Mouse (Mus musculus) limb, embryonic 13.5 days (tissue): Measurements from ENCODE around the gene Cd68. TPM values are rescaled to one million over a fixed set of nuclear protein-coding genes. Genes with fewer than 3 reads are reported as not detected.

Experiments
- ATAC-seq: fragments of 200-750 bp; cut with Nextera tagmentation; 2 replicates; pipeline ENCODE4 v1.8.0; 2017; ENCODE audit warnings: low read depth, moderate number of reproducible peaks, moderate TSS enrichment; ENCODE audit not compliant: low FRiP score
- H3K27ac ChIP-seq: fragments of 300-500 bp; sonication (generic); 2 replicates; pipeline ENCODE4 v1.5.1; 2015; ENCODE audit warnings: inconsistent platforms, mild to moderate bottlenecking, moderate library complexity
- H3K27me3 ChIP-seq: fragments of 300-500 bp; sonication (generic); 2 replicates; pipeline ENCODE4 v1.6.1; 2015; ENCODE audit warnings: mild to moderate bottlenecking, inconsistent platforms
- H3K36me3 ChIP-seq: fragments of 300-500 bp; sonication (generic); 2 replicates; pipeline ENCODE4 v1.6.1; 2015; ENCODE audit warnings: inconsistent platforms, mild to moderate bottlenecking, moderate library complexity
- H3K4me1 ChIP-seq: fragments of 300-500 bp; sonication (generic); 2 replicates; pipeline ENCODE4 v1.6.1; 2015; ENCODE audit warnings: inconsistent platforms
- H3K4me2 ChIP-seq: fragments of 300-500 bp; sonication (generic); replicated peaks from 2 replicates; pipeline ENCODE4 v1.6.1; 2015; ENCODE audit warnings: inconsistent platforms, mild to moderate bottlenecking, moderate library complexity
- H3K4me3 ChIP-seq: fragments of 300-500 bp; sonication (generic); 2 replicates; pipeline ENCODE4 v1.5.1; 2015; ENCODE audit warnings: moderate library complexity, mild to moderate bottlenecking, inconsistent platforms
- H3K9ac ChIP-seq: fragments of 300-500 bp; sonication (generic); 2 replicates; pipeline ENCODE4 v1.6.1; 2015; ENCODE audit warnings: mild to moderate bottlenecking, inconsistent platforms
- H3K9me3 ChIP-seq: fragments of 300-500 bp; sonication (generic); 2 replicates; pipeline ENCODE4 v1.6.1; 2016; ENCODE audit warnings: inconsistent platforms
- WGBS: fragments of 180-500 bp; shearing (Covaris S2); methylation state at CpG from one replicate; pipeline ENCODE4 v1.1.7; 2015; 5-methylcytosine and 5-hydroxymethylcytosine counted together
- polyA plus RNA-seq: library from polyadenylated mRNA; unstranded; fragments of >200 nt; fragmentation: Nextera tagmentation; extraction: Ambion mirVana; gene quantifications from 2 replicates; pipeline ENCODE4 v1.2.1, GENCODE M21; 2015

Cd68 gene
- polyA plus RNA-seq, 1 experiment from 2014 or later, result 14.8 TPM

GRCm38 (mm10) chr11:69680136-69680855 is 14.3 kb upstream of the Cd68 start:
- H3K4me2 ChIP-seq, result peak overlapping the region; percentile 95
- H3K4me1 ChIP-seq, result peaks cover 41% of the 10 kb centered on the region
- H3K27ac ChIP-seq, result no peak overlapping the region
- H3K9me3 ChIP-seq, result no peaks in the 10 kb centered on the region
- no peak for ATAC-seq
- H3K9ac ChIP-seq, result peak overlapping the region; percentile 91
- no peaks in the 10 kb centered on the region for H3K27me3 ChIP-seq
- H3K36me3 ChIP-seq, result peaks cover 50% of the 10 kb centered on the region
- H3K4me3 ChIP-seq, result peak overlapping the region; percentile 84
- WGBS, result 92% methylated on average over 30 of the region's 30 CpGs

- H3K4me1 ChIP-seq, result peaks cover 35% of the 10 kb centered on the region
- ATAC-seq, result no peak
- no peaks in the 10 kb centered on the region for H3K9me3 ChIP-seq
- peaks cover 61% of the 10 kb centered on the region for H3K36me3 ChIP-seq
- no peaks in the 10 kb centered on the region for H3K27me3 ChIP-seq
- 100% methylated on average over 2 of the region's 2 CpGs for WGBS
- H3K4me3 ChIP-seq, result no peak overlapping the region
- H3K4me2 ChIP-seq, result no peak overlapping the region; the same call in 1 of the 2 replicates
- H3K27ac ChIP-seq, result no peak overlapping the region
- no peak overlapping the region for H3K9ac ChIP-seq
Measured at GRCm38 (mm10) chr11:69679144-69679543, 13.2 kb upstream of the Cd68 start.

- peak; percentile 98 for ATAC-seq
- H3K27ac ChIP-seq, result peak within 1 kb of the TSS; percentile 97
- H3K4me3 ChIP-seq, result peak within 1 kb of the TSS; percentile 100
- H3K27me3 ChIP-seq, result no peaks in the 10 kb centered on the region
- peak within 1 kb of the TSS; percentile 99 for H3K4me2 ChIP-seq
- H3K36me3 ChIP-seq, result peaks cover 75% of the 10 kb centered on the region
- H3K9me3 ChIP-seq, result no peaks in the 10 kb centered on the region
- peaks cover 28% of the 10 kb centered on the region for H3K4me1 ChIP-seq
- under 1% methylated on average over 36 of the region's 36 CpGs for WGBS
- peak within 1 kb of the TSS; percentile 100 for H3K9ac ChIP-seq
Measured at GRCm38 (mm10) chr11:69672211-69672706, 6.3 kb upstream of the Cd68 start, which contains the start of gene Eif4a1. Gene Eif4a1 (minus strand): TSS chr11:69672423.

DNA sequence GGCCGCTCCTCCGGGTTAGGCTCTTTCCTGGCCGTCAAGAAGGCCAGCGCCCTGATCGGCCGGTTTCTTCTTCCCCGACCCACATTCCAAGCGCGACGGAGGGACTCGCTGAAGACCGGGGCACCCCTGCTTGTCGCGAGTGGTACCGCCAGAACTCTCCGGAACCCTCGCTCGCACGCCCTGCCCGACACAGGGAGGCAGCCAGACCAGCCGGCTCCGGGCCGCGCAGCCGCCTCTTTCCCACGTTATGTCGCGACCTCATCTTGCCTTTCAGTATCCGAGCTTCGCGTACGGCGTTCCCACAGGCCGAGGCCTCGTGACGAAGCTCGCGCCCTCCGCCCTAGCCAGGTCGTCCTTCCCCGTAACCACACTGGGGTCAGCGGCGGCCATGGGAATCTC is 5.8 kb upstream of the Cd68 start:
- ATAC-seq, result 0 out of 2 replicates have a peak, but pooled peaks have one; percentile 10
- peaks cover 75% of the 10 kb centered on the region for H3K36me3 ChIP-seq
- under 1% methylated on average over 43 of the region's 43 CpGs for WGBS

DNA sequence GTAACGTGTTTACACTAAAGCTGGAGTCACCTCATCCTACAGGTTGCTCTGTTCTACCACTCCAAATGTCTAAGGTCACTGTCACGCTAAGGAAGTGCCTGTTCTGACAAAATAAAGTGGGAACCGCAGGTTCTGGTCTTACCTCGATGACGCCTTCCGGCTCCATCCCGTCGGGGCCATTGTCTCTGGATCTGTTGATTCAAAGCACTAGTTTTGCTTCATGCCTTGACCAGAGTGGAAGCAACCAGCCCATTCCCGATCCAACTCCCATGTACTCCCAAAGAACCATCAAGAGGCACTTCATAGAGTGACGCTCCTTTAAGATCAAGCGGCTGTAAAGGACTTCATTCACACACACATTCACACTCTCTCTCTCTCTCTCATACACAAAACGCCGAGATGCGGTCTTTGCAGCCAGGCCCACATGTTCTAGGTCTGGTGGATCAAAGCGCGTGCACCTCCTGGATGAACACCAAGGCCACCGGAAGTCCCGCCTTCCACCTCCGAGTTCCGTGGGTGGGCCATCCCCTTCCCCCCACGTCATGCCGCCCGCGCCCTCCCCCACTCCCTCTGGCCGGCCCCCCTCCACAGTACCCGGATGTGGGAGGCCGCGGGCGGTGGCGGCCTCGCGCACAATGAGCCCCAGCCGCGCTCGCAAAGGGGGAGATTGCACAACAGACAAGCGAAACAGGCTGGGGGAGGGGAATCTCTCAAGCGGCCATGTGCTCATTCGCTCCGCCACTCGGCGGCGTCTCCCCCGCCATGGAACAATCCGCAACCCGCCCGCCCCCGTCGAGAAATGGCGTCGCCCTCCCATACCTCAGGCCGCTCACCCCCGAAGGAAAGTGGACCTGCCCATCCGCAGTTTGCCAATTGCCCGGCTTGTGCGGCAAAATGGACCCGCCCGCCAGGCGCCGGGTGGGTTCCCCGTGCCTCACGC is 5.1 kb upstream of the Cd68 start:
- peak overlapping the region; percentile 100 for H3K4me3 ChIP-seq
- H3K27me3 ChIP-seq, result no peaks in the 10 kb centered on the region
- under 1% methylated on average over 47 of the region's 61 CpGs for WGBS
- peaks cover 75% of the 10 kb centered on the region for H3K36me3 ChIP-seq
- H3K4me1 ChIP-seq, result peaks cover 28% of the 10 kb centered on the region
- peak overlapping the region; percentile 99 for H3K4me2 ChIP-seq
- peak overlapping the region; percentile 97 for H3K27ac ChIP-seq
- peak; percentile 66 for ATAC-seq
- H3K9me3 ChIP-seq, result no peaks in the 10 kb centered on the region
- H3K9ac ChIP-seq, result peak overlapping the region; percentile 100

More for the DNA sequence above, 5.8 kb upstream of the Cd68 start:
- Histone ChIP-seq H3K4me3 (peak overlapping the region; percentile 100), H3K4me2 (peak overlapping the region; percentile 99), H3K27ac (peak overlapping the region; percentile 97), H3K9ac (peak overlapping the region; percentile 100), H3K27me3 (no peaks in the 10 kb centered on the region), H3K4me1 (peaks cover 28% of the 10 kb centered on the region), H3K9me3 (no peaks in the 10 kb centered on the region)

DNA sequence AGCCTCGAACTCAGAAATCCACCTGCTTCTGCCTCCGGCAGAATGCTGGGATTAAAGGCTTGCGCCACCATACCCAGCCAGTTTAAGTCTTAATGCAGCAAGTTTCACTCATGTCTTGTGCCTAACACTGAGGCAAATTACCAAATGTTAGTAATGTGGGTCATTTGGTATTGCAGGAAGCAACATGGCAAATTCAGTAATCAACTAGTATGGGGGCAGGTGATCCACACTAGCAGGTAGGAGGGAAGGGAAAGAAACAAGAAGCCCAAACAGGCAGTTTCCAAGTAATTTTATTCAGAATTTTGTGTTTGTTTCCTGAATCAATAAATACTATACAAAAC is 682 bp upstream of the Cd68 start:
- Histone ChIP-seq H3K27ac (no peak overlapping the region), H3K27me3 (no peaks in the 10 kb centered on the region), H3K9ac (no peak overlapping the region), H3K4me2 (no peak overlapping the region), H3K4me3 (no peak overlapping the region), H3K36me3 (peaks cover 71% of the 10 kb centered on the region), H3K4me1 (peaks cover 27% of the 10 kb centered on the region), H3K9me3 (no peaks in the 10 kb centered on the region)
- ATAC-seq, result no peak
- 84% methylated on average over 3 of the region's 3 CpGs for WGBS

GRCm38 (mm10) chr11:69665457-69665960 is 444 bp downstream of the Cd68 start:
- Histone ChIP-seq H3K4me2 (0 out of 2 replicates have a peak overlapping the region, but pooled peaks have one; percentile 25), H3K36me3 (peaks cover 67% of the 10 kb centered on the region), H3K4me1 (peaks cover 29% of the 10 kb centered on the region), H3K27ac (no peak overlapping the region), H3K9ac (no peak overlapping the region), H3K4me3 (no peak overlapping the region), H3K27me3 (no peaks in the 10 kb centered on the region), H3K9me3 (no peaks in the 10 kb centered on the region)
- no peak for ATAC-seq
- 70% methylated on average over 9 of the region's 9 CpGs for WGBS

DNA sequence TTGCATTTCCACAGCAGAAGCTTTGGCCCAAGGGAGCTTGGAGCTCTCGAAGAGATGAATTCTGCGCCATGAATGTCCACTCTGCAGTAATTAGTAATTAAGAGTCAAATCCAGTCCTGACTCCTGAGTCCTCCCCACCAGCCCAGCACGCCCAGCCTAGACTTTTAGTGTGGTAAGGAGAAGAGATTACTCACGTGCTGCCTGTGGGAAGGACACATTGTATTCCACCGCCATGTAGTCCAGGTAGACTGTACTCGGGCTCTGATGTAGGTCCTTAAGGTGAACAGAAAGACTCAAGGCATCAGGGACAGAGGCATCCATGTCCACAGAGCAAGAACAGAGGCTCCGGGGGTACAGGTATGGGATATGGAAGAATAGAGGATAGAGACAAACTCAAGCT is 1.1 kb downstream of the Cd68 start:
- peaks cover 66% of the 10 kb centered on the region for H3K36me3 ChIP-seq

DNA sequence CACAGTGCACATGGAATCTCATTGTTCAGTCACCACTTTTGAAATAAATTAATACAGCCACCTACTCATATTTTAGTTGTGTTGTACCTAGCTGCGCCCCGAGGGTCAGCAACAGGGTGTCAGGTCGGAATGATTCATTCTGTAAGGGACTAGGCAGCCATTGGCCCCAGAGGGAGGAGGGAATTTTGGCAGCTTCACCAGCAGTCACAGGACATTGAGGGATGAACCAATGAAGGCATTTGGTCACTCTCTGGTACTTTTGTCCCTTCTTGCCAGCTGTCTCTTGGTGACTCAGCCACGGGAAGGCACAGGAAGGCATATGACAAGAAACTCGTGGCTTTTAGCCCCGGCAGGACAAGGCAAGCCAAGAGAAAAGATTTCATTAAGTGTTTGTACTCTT is 2.2 kb downstream of the Cd68 start:
- Histone ChIP-seq H3K27ac (peak overlapping the region; percentile 95; the same call in 1 of the 2 replicates), H3K27me3 (no peaks in the 10 kb centered on the region), H3K9me3 (no peaks in the 10 kb centered on the region), H3K36me3 (peaks cover 63% of the 10 kb centered on the region), H3K4me2 (peak overlapping the region; percentile 65; the same call in 1 of the 2 replicates), H3K9ac (no peak overlapping the region), H3K4me3 (no peak overlapping the region), H3K4me1 (peaks cover 14% of the 10 kb centered on the region)
- 88% methylated on average over 6 of the region's 6 CpGs for WGBS
- ATAC-seq, result no peak

More for the DNA sequence above, 1.1 kb downstream of the Cd68 start:
- H3K4me2 ChIP-seq, result no peak overlapping the region
- 94% methylated on average over 7 of the region's 7 CpGs for WGBS
- H3K4me1 ChIP-seq, result peaks cover 22% of the 10 kb centered on the region
- no peak overlapping the region for H3K4me3 ChIP-seq
- no peak overlapping the region for H3K9ac ChIP-seq
- no peaks in the 10 kb centered on the region for H3K27me3 ChIP-seq
- ATAC-seq, result no peak
- H3K9me3 ChIP-seq, result no peaks in the 10 kb centered on the region
- H3K27ac ChIP-seq, result no peak overlapping the region

DNA sequence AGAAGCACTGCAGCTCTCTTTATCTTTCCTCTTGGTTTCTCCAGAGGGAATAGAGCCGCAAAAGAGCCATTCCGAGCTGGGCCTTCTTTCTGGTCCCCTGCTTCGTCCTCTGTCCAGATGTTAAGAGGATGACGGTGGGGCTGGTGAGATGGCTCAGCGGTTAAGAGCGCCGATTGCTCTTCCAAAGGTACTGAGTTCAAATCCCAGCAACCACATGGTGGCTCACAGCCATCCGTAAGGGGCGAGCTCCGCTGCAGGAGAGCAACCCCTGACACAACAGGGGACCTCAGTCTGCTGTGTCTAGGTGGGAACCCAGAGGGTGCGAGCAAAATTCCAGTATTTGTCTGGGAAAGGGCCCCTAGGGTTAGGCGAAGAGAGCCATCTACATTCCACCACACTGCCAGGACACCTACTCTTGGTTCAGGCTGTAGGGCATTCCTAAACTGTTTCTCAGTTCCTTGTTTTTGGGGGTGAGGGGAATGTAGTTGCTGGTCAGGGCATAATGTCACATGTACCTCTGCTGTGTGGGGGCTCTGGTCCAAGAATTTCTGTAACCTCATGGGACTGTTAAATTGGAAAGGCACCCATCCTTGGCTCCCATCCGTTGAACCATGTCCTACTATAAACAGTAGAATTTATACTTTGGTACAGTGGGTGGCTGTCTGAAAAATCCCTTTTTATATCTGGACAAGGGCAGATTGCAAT is 2.8 kb downstream of the Cd68 start:
- no peaks in the 10 kb centered on the region for H3K27me3 ChIP-seq
- H3K36me3 ChIP-seq, result peaks cover 63% of the 10 kb centered on the region
- peaks cover 14% of the 10 kb centered on the region for H3K4me1 ChIP-seq
- H3K9ac ChIP-seq, result peak overlapping the region; percentile 71
- H3K4me3 ChIP-seq, result peak overlapping the region; percentile 57
- ATAC-seq, result 0 out of 2 replicates have a peak, but pooled peaks have one; percentile 2
- WGBS, result 69% methylated on average over 13 of the region's 13 CpGs
- no peaks in the 10 kb centered on the region for H3K9me3 ChIP-seq
- H3K27ac ChIP-seq, result peak overlapping the region; percentile 95
- peak overlapping the region; percentile 65 for H3K4me2 ChIP-seq

GRCm38 (mm10) chr11:69662213-69662966 is 3.6 kb downstream of the Cd68 start, which contains the start of gene Mpdu1:
Gene Mpdu1 (minus strand): TSS chr11:69662642.
- Histone ChIP-seq H3K9me3 (no peaks in the 10 kb centered on the region), H3K27ac (peak within 1 kb of the TSS; percentile 95), H3K4me2 (peak within 1 kb of the TSS; percentile 65), H3K4me3 (peak within 1 kb of the TSS; percentile 57), H3K4me1 (peaks cover 14% of the 10 kb centered on the region), H3K36me3 (peaks cover 63% of the 10 kb centered on the region), H3K27me3 (no peaks in the 10 kb centered on the region), H3K9ac (peak within 1 kb of the TSS; percentile 71)
- ATAC-seq, result peak; percentile 94
- under 1% methylated on average over 48 of the region's 48 CpGs for WGBS
